In genomic region chr13:92483852-92484463, GRCm38 (mm10) we compare ENCODE assay signal across 1 mouse cellular context.
TF ChIP-seq lines count a peak whose summit lies in the region.

Gene Fam151b (minus strand): TSS chr13:92484015.

TF ChIP-seq in CH12.LX, 34 proteins besides CTCF, POLR2A, EP300 and RAD21 (continued from another document):
- TF ChIP-seq MAX (IDR thresholded peaks at IDR 0.05; ENCODE audit: low read length) = no peak; the same call in 1 of the 2 replicates
- TF ChIP-seq USF1 (IDR thresholded peaks at IDR 0.05; ENCODE audit: low read depth, low read length) = no peak
- TF ChIP-seq PAX5 (IDR thresholded peaks at IDR 0.05; ENCODE audit: low read length) = no peak
- no peak for TF ChIP-seq ZKSCAN1 (IDR thresholded peaks at IDR 0.05; ENCODE audit: borderline replicate concordance, low read depth, low read length)
